Mouse (Mus musculus) liver, adult 2 months (tissue): ENCODE results near the gene Nxph3.

Experiments
- CTCF ChIP-seq: fragments of 200-500 bp; IDR thresholded peaks from 2 replicates; pipeline ENCODE4 v1.5.1; 2011; ENCODE audit warnings: low read depth, low read length, control low read depth
- POLR2A ChIP-seq: fragments of 200-500 bp; IDR thresholded peaks from 2 replicates; pipeline ENCODE4 v1.6.1; 2011; ENCODE audit warnings: low read length, control low read depth; ENCODE audit not compliant: insufficient read depth; ENCODE audit errors: extremely low read depth

DNA sequence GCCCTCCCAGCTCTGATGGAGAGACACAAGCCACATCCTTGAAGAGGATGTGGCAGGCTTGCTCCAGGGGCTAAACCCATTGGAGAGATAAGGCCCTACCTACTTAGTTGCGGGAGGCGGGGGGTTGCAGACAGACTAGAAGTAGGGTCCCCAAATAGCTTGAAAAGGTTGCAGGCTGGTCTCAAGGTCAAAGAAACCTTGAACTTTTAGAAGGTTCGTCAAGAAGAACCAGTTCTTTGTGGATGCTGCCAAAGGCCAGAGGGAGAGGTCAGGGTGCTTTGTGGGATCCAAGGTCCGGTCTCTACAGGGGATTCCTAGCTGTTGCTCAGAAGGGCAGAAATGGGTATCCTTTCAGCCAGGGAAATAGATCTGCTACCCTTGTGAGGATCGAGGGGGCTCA, 6.6 kb downstream of the Nxph3 start:
- no peak for TF ChIP-seq POLR2A
- no peak for TF ChIP-seq CTCF
